Mouse (Mus musculus) neural tube, embryonic 10.5 days (tissue): ENCODE results near the gene Unc13a.

Experiments
- DNase-seq: peaks from one replicate; pipeline ENCODE4 v3.0.0-alpha.2; 2017; ENCODE audit warnings: low spot score; ENCODE audit errors: extremely low spot score

The Unc13a gene

DNA sequence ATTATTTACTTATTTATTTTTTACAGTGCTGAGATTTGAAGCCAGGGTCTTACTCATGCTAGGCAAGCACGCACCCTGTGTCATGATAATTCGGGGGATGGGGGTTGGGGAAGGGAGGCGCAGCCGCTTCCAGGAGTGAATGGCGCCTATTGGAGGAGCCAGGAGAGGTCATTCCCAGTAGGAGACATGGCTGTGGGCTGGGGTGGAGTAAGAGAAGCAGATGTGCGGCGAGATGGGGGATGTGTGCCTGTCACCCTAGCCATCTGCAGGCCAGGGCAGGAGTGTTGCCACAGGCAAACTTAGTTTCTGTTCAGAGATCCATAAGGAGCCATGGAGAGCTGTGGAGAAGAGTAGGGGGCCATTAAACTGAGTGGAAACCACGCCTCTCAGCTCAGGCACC is 16.1 kb upstream of the Unc13a start:
- no peak for DNase-seq

DNA sequence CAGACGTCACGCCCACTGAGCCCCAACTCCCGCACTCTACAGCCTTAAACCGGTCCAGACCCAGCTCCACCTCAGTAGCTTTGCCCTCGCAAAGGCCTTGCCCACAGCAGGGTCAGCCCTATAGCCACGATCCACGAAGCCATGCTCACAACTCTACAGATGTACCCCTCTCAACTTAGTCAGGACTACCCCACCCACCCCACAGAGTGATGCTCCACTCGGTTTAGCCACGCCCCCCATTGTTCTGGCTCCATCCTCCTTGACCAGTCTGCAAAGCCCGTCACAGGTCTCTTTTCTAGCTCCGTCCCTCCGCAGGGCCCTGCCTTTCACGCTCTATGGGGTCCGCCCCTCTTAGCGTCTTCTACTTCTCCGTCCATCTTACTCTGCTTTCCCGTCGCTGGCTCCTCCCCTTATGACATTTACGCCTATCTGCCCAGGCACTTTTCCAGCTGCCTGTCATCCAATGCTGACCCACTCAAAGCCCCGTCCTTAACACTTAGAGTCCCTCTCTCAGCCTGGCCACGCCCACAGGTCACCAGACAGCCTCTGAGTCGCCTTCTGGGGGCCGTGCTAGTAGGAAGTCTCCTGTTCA is 14.7 kb upstream of the Unc13a start:
- no peak for DNase-seq

DNA sequence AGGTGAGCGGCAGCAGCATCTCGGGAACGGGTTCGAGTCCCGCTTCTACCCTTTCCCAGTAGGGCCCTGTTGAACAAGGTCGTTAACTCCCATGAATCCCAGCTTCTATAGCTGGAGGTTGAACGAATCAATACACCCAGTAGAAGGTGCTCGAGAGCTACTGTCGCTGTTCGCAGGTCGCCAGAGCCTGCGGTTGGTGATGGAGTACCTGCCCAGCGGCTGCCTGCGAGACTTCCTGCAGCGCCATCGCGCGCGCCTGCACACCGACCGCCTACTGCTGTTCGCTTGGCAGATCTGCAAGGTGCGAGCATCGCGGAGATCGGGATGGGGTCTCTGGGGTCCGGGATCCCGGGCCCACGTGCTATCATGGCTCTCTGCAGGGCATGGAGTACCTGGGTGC is 14.0 kb upstream of the Unc13a start:
- no peak for DNase-seq

DNA sequence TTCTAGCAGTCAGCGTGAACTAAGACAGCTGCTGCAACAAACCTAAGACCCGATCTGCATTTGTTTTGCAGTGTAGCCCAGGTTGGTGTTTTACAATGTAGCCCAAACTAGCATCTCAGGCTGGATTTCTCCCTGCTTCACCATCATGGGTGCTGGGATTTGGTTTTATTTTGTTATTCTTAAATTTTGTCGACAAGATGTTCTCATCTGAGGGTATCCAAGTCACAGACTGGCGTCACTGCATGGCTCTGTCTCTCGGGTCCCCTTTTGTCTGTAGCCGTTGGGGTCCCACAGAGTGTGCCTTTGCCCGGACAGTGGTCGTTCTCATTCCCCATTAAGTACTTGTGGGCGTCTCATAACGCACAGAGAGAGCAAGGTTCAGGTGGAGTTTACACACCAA is 13.1 kb upstream of the Unc13a start:
- DNase-seq: no peak

DNA sequence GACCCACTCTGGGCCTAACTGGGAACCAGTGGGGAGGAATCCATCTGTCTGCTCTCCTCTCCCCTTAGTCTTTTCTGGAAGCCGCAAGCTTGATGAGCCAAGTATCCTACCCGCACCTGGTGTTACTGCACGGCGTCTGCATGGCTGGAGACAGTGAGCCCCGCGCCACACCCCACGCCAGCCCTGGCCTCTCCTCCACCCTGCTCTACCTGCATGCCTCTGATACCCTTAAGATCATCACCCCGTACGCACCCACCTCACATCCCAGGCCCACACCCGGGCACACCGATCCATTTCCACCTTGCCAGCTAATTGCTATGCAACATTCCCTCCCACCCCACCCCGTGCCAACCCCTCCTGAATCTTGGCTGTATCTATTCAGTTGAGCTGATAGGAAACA is 11.3 kb upstream of the Unc13a start:
- no peak for DNase-seq

DNA sequence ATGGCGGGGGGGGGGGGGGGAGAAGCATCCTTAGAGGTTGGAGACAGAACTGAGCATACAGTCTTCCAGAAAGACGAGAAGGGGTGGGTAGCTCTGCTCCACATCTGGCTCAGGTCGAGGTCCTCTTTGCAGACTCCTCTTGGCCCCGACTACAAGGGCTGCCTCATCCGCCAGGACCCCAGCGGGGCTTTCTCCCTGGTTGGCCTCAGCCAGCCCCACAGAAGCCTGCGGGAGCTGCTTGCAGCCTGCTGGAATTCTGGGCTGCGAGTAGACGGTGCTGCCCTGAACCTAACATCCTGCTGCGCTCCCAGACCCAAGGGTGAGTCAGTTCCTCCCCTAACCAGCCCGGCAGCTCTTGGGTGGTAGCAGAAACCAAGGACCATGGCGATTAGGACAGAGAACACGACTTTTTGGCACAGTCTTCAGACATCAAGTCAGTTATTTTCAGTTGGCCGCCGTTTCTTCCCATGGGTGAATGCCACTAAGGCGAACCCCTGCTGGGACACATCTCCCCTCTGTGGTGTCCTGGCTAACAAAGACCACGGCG is 9.9 kb upstream of the Unc13a start:
- DNase-seq: peak; percentile 47

DNA sequence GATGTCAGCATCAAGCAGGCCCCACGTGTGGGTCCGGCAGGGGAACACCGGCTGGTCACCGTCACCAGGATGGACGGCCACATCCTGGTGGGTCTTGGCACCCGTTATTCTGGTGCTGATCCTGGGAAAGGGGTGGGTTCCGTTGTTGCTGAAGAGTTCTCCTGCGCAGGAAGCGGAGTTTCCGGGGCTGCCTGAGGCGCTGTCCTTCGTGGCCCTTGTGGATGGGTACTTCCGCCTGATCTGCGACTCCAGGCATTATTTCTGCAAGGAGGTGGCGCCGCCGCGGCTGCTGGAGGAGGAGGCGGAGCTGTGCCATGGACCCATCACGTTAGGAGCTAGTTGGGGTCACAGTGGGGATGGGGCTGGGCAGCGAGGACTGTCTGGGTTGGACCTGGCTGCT is 8.9 kb upstream of the Unc13a start:
- DNase-seq: peak; percentile 43

DNA sequence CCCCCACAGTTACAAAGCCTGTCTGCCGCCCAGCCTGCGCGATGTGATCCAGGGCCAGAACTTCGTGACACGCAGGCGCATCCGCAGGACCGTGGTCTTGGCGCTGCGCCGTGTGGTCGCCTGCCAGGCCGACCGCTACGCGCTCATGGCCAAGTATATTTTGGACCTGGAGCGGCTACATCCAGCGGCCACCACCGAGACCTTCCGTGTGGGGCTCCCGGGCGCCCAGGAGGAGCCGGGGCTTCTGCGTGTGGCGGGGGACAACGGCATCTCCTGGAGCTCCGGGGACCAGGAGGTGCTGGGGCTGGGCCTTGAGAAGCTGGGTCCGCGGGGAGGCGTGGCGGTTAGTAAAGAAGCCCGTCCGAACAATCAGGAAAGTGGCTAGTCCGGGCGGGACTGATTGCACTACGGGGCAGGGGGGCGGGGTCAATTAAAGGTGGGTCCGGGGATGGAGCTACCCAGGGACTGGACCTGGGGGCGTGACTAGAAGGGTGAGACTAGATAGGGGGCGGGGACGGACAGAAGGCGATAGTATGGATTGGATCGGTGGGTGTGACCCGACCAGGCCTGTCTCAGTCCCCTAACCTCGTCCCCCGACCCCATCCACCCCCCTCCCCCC is 8.1 kb upstream of the Unc13a start:
- no peak for DNase-seq

DNA sequence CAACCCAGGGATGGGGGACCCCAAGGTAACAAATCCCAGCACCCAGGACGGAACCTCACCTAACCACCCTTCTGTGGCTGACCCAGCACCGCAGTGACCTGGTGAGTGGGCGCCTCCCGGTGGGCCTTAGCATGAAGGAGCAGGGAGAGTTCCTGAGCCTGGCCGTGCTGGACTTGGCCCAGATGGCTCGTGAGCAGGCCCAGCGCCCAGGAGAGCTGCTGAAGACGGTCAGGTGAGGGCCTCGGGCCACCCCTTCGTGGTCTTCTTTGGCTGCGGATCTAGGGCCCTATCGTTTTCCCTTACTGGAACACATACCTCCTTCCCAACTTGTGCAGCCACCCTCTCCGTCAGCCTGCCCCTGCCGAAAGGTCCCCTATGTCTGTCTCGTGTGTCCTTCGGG is 7.6 kb upstream of the Unc13a start:
- no peak for DNase-seq

DNA sequence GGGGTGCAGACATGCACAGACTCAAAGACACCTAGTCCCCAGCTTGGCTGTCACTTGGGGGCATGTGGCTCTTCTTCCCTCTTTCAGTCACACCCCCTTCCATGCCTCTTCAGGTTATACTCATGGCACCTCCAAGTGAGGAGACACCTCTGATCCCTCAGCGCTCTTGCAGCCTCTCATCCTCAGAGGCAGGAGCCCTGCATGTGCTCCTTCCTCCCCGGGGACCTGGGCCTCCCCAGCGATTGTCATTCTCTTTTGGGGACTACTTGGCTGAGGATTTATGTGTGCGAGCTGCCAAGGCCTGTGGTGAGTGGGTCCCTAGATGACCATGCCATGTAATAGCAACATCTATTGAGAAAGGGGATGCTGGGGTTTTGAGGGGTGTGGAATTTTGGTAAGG is 6.7 kb upstream of the Unc13a start:
- no peak for DNase-seq

DNA sequence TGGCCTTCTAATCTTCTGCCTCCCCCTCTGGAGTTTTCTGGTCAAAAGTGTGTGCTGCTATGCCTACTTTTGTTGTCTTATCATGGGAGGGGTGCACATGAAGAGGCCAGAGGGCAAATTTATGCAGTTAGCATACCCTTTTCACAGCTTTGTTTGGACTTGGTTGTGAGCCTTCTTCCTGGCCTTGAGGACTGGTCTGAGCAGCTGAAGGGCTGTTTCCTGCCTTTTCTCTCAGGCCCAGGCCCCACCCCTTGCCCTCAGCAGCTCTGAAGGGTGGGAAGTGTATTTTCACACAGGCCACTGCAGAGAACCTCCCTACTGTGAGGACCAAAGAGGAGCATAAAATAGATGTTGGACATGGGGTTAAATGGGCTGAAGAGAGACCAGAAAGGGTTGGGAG is 6.0 kb upstream of the Unc13a start:
- DNase-seq: no peak

DNA sequence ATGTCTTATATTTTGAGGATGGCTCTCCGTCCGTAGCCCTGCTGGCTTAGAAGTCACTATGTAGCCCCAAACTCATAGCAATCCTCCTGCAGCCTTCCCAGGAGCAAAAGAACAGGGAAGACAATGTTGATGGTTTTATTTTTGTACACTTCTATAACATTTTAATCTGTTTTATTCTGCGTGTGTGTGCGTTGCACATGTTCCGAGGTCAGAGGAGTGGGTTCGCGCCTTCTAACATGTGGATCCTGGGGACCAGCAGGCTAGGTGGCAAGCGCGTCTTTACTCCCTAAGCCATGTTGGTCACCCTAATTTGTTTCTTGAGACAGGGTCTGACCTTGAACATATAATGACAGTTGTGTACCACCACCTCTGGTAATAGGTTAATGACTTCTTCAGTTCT is 5.2 kb upstream of the Unc13a start:
- no peak for DNase-seq

DNA sequence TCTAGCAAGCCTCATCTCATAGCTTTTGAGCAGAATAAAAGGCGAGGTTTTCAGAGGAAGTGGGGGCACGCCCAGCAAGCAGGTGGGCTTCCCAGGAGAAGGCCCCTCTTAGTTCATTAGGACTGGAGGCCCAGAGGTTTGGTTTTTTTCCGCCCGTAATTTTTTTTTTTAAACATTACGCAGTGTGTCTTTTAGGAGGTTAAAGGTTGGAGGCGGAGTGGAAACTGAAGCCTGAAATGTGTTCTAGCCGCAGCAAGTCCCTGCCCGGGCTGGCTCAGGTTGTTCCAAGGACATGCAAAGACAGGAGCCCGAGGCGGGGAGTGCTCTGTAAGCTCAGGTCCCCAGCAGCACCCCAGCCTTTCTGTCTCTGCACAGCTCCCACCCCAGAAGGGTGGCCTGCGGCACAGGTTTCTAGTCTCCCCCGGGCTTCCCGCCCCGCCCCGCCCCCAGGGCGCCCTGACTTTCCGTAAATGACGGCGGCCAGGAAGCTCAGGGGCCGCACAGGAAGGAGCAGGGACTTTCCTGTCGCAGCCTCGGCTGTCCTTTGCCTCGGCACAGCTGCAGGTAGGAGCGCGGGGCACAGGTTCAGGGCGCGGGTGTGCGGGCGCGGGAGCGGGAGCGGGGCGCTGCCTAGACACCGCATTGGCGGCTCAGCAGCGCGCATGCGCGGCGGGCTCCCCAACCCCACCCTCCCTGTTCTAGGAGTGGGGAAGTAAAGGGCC is 4.6 kb upstream of the Unc13a start, which contains the start of gene Jak3:
Gene Jak3 (plus strand): TSS at position 277 of the 722 bp plus-strand sequence.
- DNase-seq: no peak

DNA sequence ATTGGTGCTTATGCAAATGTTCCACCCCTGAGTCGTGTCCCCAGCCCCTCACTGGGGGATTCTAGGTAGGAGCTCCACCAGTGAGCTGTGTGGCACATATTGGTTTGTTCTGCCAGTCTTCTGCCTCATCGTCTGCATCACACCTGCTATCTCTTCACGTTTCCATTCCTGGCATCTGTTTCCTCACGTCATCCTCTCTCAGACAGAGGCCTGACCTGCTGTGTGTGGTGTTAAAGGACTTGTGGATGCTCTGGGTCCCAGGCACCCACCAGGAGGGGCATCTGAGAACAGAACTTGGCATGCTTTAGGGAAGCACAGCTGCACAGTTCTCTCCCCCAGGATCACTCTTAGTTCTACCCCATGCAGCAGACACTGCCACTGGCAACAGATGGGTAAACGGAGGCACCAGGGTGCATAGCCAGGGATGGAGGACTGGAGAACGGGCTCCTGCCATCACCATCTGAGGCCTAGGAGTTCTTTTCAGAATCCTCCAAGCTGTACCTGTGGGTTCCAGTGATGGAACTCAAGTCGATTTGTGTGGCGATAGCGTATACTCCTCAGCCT is 4.0 kb upstream of the Unc13a start:
- DNase-seq: no peak

DNA sequence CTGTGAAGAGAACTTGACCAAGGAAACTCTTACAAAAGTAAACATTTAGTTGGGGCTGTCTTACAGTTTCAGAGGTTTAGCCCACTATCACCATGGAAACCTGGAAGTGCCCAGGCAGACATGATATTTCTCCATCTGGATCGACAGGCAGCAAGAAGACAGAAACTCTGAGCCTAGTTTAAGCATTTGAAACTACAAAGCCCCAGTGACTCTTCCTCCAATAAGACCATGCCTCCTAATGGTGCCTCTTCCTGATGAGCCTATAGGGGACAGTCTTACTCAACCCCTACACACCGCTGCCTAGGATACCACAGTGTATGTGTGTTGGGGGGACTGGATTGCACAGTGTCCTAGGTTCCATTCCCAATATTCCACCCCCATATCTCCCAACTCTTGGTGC is 2.5 kb upstream of the Unc13a start:
- no peak for DNase-seq

DNA sequence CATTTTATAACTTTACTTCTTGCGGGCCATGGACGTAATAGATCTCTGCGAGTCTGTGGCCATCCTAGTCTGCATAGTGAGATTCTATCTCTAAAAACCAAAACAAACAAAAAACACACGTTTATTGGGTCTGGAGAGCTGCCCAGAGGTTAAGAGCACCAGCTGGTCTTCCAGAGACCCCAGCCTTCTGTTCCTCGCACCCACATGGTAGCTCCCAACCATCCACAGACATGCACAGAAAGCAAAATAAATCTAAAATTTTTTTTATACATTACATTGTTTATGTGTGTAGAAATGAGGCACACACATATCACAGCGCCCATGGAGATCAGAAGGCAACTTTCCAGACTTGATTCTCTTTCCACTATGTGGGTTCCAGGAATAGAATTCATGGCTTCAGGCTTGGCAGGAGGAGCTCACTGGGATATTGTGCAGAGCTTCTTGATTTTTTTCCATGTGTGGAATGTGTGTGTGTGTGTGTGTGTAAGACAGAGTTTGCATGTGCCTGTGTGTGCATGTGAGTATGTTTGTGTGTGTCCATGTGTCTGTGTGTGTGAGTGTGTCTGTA is 695 bp upstream of the Unc13a start:
- no peak for DNase-seq

DNA sequence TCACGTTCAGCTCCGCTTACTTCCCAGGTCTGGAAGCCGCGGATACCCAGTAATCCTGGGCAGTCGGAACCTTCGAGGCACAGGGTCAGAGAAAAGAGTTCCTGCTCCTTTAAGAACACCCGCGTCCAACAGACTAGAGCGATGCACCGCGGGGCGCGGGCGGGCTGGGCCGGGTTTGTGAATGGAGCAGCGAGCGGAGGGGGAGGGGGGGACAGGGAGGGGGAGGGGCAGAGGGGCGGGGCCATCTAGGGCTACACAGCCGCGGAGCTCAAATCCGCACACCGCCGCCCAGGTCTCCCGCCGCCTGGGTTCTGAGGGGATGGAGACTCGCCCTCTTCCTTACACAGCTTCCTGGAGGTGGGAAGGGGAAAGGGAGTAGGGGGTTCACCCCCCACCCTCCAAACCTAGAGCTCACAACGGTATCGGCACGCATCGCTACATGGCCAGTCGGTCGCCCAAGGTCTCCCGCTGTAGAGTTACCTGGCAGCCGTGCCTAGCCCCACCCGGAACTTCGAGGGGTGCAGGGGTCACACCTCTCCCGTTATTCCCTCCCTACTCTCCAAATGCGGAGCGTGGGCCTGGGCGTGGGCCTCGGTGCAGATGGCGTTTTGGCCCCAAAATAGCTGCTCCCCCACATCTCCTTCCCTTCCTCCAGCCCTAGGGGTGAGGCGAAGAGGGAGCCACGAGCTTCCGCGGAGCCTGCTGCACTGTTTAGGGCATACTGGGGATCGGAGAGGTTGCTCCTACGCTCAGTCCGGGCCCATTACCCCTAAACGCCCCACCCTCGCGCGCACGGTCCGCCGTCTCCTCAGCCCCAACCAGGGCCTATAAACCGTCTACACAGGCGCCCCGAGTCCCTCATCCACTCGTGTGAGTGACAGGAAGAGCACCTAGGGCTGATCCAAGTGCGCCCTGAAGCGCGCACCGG is 672 bp downstream of the Unc13a start:
- peak; percentile 80 for DNase-seq

DNA sequence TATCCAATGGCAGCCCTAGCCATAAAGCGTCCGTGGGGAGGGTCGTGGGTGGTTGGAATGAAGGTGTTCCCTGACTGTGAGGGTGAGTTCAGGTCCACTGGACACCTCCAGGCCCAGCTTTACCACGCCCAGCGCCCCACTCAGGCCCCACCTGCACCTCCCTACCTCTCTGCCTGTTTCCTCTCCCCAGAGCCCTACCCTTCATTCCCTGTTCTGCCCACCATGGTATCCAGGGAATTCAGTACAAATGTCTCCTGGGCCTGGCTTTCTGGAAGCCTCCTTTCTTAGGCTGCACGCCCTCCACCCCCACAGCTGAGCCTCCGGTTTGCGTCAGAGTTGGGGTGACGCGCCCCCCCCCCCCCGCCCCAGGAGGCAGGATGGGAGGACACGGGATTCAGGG is 1.4 kb downstream of the Unc13a start:
- no peak for DNase-seq

DNA sequence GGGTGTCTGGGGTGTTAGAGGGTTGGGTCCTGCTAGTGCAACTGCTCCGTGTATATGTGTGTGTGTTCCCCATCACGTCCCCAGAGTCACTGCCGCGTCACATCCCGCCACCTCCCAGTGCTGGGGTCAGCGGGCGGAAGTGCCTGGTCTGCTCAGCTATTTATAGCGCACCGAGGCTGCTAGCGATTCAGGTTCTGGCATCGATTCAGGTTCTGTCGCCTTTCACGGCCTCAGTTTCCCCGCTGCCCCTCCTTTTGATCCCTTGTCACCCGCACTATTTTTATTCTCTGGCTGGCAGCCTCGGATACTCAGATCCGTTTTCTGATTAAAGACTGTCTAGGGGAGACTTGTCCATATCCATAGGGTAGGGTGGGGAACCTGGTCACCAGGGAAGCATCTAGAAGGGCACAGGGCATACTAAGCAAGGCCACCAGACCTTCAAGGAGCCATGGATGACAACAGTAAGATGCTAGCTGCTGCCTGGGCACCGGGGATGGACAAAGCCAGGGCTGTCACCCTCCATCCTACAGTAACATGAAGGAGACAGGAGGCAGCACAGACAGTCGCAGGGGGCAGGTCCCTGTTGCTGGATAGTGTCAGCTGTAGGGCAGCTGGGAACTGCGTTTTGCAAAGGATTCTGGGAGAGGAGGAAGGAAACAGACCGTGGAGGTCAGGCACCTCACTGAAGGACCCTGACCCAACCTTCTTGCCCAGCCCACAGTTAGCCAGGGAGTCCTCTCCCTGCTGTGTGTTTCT is 3.2 kb downstream of the Unc13a start:
- DNase-seq: no peak

DNA sequence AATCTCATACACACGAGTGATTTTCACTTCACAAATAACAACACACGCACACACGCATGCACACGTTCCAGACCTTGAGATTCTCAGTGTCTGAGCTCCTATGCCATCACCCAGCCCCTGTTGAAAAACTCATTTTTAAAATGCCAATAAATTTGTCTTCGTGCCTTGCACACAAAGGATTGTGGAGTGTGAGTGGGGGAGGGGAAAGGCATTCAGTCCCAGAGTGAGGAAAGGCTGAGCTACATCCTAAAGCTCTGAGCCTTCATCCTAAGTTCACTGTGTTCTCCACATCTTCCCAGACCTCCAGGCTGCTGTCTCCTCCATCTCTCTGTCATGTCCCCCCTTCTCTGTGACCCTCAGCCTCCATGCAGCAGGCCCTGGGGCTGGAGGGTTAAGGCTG is 4.3 kb downstream of the Unc13a start:
- no peak for DNase-seq
